Mouse (Mus musculus) ES-E14 (cell line): ENCODE measurements around the gene Cyth4.

ENCODE experiments used
- CHD2 ChIP-seq: IDR thresholded peaks from 2 replicates; pipeline ENCODE4 v1.6.1; 2014; ENCODE audit warnings: mild to moderate bottlenecking, low read depth, low read length, inconsistent platforms
- HCFC1 ChIP-seq: IDR thresholded peaks from 2 replicates; pipeline ENCODE4 v1.6.1; 2012; ENCODE audit warnings: low read length, inconsistent platforms, borderline replicate concordance; ENCODE audit not compliant: insufficient read depth
- MAFK ChIP-seq: IDR thresholded peaks from 2 replicates; pipeline ENCODE4 v1.6.1; 2014; ENCODE audit warnings: mild to moderate bottlenecking, low read depth, low read length, inconsistent platforms; ENCODE audit not compliant: insufficient read depth
- ZC3H11A ChIP-seq: IDR thresholded peaks from 2 replicates; pipeline ENCODE4 v1.6.1; 2012; ENCODE audit warnings: low read depth, mild to moderate bottlenecking, inconsistent platforms, low read length, borderline replicate concordance
- ZNF384 ChIP-seq: IDR thresholded peaks from 2 replicates; pipeline ENCODE4 v1.6.1; 2012; ENCODE audit warnings: low read depth, low read length, inconsistent platforms

DNA sequence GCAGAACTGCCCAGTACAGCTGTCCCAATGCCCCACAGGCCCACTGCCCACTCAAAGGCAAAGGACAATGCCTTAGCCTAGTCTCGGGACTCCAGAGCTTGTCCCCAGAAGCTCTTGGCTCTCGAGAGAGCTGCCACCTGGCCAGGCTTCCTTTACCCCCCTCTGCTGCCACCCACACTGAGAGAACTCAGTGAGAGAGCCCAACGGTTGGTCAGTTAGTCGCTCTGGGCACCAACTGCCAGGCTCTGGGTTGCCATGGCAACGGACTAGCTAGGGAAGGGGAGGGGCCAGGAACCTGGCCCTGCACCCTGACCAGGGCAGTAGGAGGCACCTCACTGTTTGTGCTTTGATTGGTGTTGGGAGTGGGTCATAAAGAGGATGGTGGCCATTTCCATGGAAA, 73.5 kb downstream of the Cyth4 start:
- TF ChIP-seq CHD2, result no peak
- no peak for TF ChIP-seq HCFC1
- no peak for TF ChIP-seq ZC3H11A
- no peak for TF ChIP-seq ZNF384
- no peak for TF ChIP-seq MAFK
